16 mouse cellular contexts compared by ENCODE assay signal in genomic region chr6:18420660-18421059, GRCm38 (mm10).
DNase-seq lines count a peak whose midpoint lies in the region; ATAC-seq and TF ChIP-seq lines count a peak whose summit lies in the region.
"Had no signal": no experiment of that assay in that cellular context is flagged by ENCODE, and none has a peak within 500 bp of the region (broad histone marks: within the 10 kb centered on the region; RNA-seq: fewer than 3 reads in every experiment).

No protein-coding gene starts in this region.

- no peak for TF ChIP-seq POLR2A in brain, embryonic 14.5 days (IDR thresholded peaks at IDR 0.05; ENCODE audit: borderline replicate concordance, extremely low read depth, insufficient read depth, insufficient read length, poor library complexity, severe bottlenecking)

- peaks cover 3% of the 10 kb centered on the region; the same call in 1 of the 2 replicates for H3K36me3 ChIP-seq in hindbrain, embryonic 16.5 days (ENCODE audit: control insufficient read depth, insufficient read depth, low read length)
- no peaks in the 10 kb centered on the region for H3K36me3 ChIP-seq in hindbrain, embryonic 11.5 days (ENCODE audit: control insufficient read depth, insufficient read depth, low read length)
- H3K36me3 ChIP-seq: embryonic facial prominence, embryonic 13.5 days had no signal

- H3K4me3 ChIP-seq in hindbrain, embryonic 16.5 days (ENCODE audit: low read length): no peak overlapping the region
- H3K4me3 ChIP-seq in hindbrain, embryonic 11.5 days (ENCODE audit: low read depth, low read length): no peak overlapping the region
- H3K4me3 ChIP-seq: embryonic facial prominence, embryonic 13.5 days; limb, embryonic 12.5 days; neural tube, embryonic 12.5 days had no signal

- H3K9me3 ChIP-seq in hindbrain, embryonic 16.5 days (ENCODE audit: control insufficient read depth, low read length): no peaks in the 10 kb centered on the region
- H3K9me3 ChIP-seq in hindbrain, embryonic 11.5 days (ENCODE audit: control insufficient read depth, low read length): no peaks in the 10 kb centered on the region
- H3K9me3 ChIP-seq: embryonic facial prominence, embryonic 13.5 days; limb, embryonic 12.5 days; neural tube, embryonic 12.5 days had no signal

- WGBS in hindbrain, embryonic 16.5 days: 42% methylated on average over 9 of the region's 9 CpGs
- 81% methylated on average over 9 of the region's 9 CpGs for WGBS in hindbrain, embryonic 11.5 days

- no peak overlapping the region for H3K9ac ChIP-seq in hindbrain, embryonic 16.5 days (ENCODE audit: low read depth, low read length)
- no peak overlapping the region for H3K9ac ChIP-seq in hindbrain, embryonic 11.5 days (ENCODE audit: low read depth, low read length)
- H3K9ac ChIP-seq: embryonic facial prominence, embryonic 13.5 days; limb, embryonic 12.5 days; neural tube, embryonic 12.5 days had no signal

- no peak overlapping the region for H3K27ac ChIP-seq in hindbrain, embryonic 16.5 days (ENCODE audit: low read depth, low read length)
- no peak overlapping the region for H3K27ac ChIP-seq in hindbrain, embryonic 11.5 days (ENCODE audit: low read depth, low read length)
- H3K27ac ChIP-seq: embryonic facial prominence, embryonic 13.5 days; limb, embryonic 12.5 days; neural tube, embryonic 12.5 days had no signal

- no peaks in the 10 kb centered on the region for H3K4me1 ChIP-seq in hindbrain, embryonic 16.5 days (ENCODE audit: control insufficient read depth, insufficient read depth, low read depth, low read length)
- no peaks in the 10 kb centered on the region for H3K4me1 ChIP-seq in hindbrain, embryonic 11.5 days (replicated peaks; ENCODE audit: control insufficient read depth, insufficient read depth, low read length)
- H3K4me1 ChIP-seq: embryonic facial prominence, embryonic 13.5 days; neural tube, embryonic 12.5 days had no signal

- no peaks in the 10 kb centered on the region for H3K27me3 ChIP-seq in hindbrain, embryonic 16.5 days (replicated peaks; ENCODE audit: control insufficient read depth, insufficient read depth, low read length)
- no peaks in the 10 kb centered on the region for H3K27me3 ChIP-seq in hindbrain, embryonic 11.5 days (ENCODE audit: control insufficient read depth, insufficient read depth, low read length)
- H3K27me3 ChIP-seq: embryonic facial prominence, embryonic 13.5 days; limb, embryonic 12.5 days; neural tube, embryonic 12.5 days had no signal

- DNase-seq in hindbrain, embryonic 11.5 days (ENCODE audit: low spot score): no peak
- peak; percentile 73 for DNase-seq in brain, embryonic 14.5 days (ENCODE audit: low read depth)
- DNase-seq in kidney, adult 18-20 months: peak; percentile 60
- DNase-seq in kidney, postnatal 4 days: peak; percentile 25 to 47
- no peak for DNase-seq in lung, adult 18-20 months
- no peak for DNase-seq in layer of hippocampus, adult 8-10 months (ENCODE audit: low spot score in 2 of 2)
- DNase-seq: heart, adult 11 months; heart, postnatal 36 days; layer of hippocampus, adult 9-11 months; lung, adult 2 months; right cerebral cortex, adult 18-20 months; thymus, adult 2 months had no signal

- no peak overlapping the region for H3K4me2 ChIP-seq in hindbrain, embryonic 16.5 days (ENCODE audit: low read length)
- no peak overlapping the region for H3K4me2 ChIP-seq in hindbrain, embryonic 11.5 days (replicated peaks; ENCODE audit: low read depth, low read length)
- H3K4me2 ChIP-seq: embryonic facial prominence, embryonic 13.5 days; limb, embryonic 12.5 days; neural tube, embryonic 12.5 days had no signal

- peak; percentile 77 for ATAC-seq in hindbrain, embryonic 16.5 days
- ATAC-seq in hindbrain, embryonic 11.5 days (ENCODE audit: low FRiP score): no peak

- no peak for TF ChIP-seq CTCF in brain, embryonic 14.5 days (IDR thresholded peaks at IDR 0.05; ENCODE audit: borderline replicate concordance, extremely low read depth, insufficient read depth, insufficient read length)

Comparison
In these comparisons a context has a peak if more than half of its experiments do, and no peak if none do; other contexts are left out.
1. DNase-seq: peak in brain, embryonic 14.5 days (single experiment), kidney, adult 18-20 months (single experiment) and kidney, postnatal 4 days (2 of 2); none in hindbrain, embryonic 11.5 days (single experiment), lung, adult 18-20 months (0 of 2) and layer of hippocampus, adult 8-10 months (0 of 2).